Mouse (Mus musculus) thymus, adult 18-20 months (tissue): Measurements from ENCODE around the gene Camk2b.

ENCODE experiments used
- DNase-seq, 2 experiments: peaks; one replicate each; pipeline ENCODE4 v3.0.0; 2022; ENCODE audit warnings: mixed read lengths in 2 of 2

The Camk2b gene

DNA sequence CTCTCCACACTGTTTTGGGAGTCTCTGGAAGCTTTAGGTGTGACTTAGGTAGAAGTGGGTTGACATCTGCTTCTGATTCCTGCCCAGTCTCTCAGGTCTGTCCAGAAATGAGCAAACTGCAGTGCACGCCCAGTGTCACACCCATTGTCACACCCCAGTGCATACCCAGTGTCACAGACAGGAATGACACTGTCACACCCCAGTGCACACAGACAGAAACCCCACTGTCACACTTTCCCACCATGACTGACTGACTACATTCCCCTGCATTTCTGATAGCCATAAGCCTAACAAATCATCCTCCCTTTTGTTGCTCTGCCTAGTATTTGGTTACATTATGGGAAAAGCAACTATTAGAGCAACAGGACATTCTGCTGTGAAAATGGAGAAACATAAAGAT, 135.6 kb downstream of the Camk2b start:
- DNase-seq, result no peak

DNA sequence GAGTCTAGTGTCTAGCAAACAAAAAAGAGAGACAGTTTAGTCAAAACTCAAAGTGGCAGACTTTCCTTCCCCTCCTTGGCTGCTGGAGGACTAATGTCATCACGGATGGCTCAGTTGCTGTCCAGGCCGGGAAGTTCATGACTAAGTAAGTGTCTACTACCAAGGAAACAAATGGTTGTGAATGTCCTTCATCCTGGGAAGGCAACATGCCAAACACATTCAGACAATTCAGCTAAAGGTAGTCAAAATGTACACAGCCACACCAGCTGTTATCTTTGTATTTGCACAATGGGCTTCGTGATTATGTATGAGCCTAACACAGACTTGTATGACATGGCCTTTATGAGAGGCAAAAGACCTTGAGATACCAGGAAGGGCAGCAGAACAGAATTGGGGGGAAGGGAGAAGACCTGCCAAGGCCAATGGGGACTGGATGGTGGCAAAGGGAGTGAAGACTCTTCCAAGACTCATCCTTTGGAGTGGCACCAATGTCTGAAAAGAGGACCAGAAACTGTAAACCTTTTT, 139.4 kb downstream of the Camk2b start:
- no peak for DNase-seq

DNA sequence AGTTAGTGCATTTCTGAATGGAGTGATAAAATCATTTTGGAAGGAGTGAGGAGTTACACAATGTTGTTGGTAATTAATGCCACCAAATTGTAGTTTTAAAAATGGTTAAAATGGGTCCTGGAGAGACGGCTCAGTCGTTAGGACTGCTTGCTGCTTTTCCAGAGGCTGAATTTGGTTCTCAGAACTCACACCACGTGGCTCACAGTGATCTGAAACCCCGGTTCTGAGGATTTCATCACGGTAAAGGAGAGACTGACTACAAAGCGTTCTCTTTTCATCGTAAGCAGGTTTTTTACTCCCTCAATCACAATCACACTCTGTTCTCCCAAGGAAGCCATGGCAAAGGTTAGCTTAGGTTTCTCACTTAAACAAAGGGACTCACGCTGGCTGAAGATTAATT, 141.5 kb downstream of the Camk2b start:
- no peak for DNase-seq

DNA sequence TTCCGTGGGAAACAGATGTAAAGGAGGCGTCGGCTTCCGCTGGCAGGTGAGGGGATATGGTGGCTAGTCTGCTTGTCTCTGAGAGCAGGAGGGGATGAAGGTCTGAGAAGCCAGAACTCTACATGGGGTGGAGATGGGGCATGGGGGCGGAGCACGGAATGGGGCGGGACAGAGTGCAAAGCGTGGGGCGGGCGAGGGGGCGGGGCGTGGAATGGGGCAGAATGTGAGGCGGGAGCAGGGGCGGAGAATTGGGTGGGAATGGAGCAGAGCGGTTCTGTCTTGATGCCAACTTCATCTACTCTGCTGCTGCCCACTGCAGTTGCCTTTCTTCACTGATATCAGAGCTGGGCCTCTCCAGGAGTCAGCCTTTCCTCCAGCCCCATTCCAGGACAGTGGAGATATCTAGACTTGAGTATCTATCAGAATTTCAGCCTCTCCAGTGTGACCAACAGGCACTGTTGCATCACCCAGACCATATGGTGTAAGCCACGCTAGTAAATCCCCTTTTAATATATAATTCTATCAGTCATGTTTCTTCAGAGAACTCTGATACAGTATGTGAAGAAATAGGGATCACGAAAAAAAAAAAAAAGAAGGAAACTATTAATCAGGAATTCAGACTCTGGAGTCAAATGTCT, 145.7 kb downstream of the Camk2b start:
- DNase-seq, result no peak
